12 mouse cellular contexts compared by ENCODE assay signal in genomic region chr5:74005936-74006335, GRCm38 (mm10).
"Had no signal": no experiment of that assay in that cellular context is flagged by ENCODE, and none has a peak within 500 bp of the region (broad histone marks: within the 10 kb centered on the region; RNA-seq: fewer than 3 reads in every experiment).

No protein-coding gene starts in this region.

- DNase-seq: retina, postnatal 1 day; right cerebral cortex, adult 18-20 months; right cerebral cortex, postnatal 14 days; right cerebral cortex, postnatal 25 days; right cerebral cortex, postnatal 4 days; spleen, adult 18-20 months; thymus, adult 18-20 months; thymus, adult 2 months; thymus, postnatal 14 days; thymus, postnatal 25 days; thymus, postnatal 36 days; thymus, postnatal 4 days had no signal
